In the genomic region with DNA sequence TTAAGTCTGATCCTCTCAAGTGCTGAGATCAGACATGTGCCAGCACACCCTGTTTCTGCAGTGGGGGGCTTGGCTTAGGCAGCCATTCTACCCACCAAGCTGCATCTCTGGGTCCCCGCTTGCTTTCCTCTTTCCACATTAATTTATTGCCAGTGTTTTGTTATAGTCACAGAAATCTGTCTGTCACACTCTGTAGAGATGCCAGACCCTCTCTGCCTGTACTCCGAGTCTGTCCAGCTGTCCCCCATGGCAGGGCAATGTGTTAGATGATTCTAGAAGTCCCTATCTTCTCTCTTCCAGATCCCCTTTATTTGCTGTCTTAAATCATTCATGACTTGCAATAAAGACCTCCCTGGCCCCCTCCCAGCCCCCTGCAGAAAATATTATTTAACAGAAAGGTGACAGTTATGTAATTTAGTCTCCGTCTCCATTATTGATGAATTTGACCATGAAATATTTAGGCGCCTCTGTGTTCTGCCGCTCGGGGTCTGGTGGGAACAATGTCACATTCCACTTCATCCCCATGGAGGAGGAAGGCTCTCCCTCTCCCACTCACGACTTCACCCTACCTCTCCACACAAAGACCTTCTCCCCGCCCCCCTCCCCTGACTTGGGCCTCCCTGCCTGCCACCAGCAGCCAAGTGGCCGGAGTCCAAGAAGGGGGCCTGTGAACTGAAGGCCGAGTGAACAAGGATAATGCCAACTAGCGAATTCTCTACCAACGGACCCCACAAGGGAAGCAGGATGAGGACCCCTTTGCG, we compare ENCODE assay signal across 19 mouse cellular contexts. TPM values are rescaled to one million over a fixed set of nuclear protein-coding genes. Genes with fewer than 3 reads are reported as not detected.
DNase-seq lines count a peak whose midpoint lies in the region; ATAC-seq and TF ChIP-seq lines count a peak whose summit lies in the region.
"Had no signal": no experiment of that assay in that cellular context is flagged by ENCODE, and none has a peak within 500 bp of the region (broad histone marks: within the 10 kb centered on the region; RNA-seq: fewer than 3 reads in every experiment).

No protein-coding gene starts in this region.

- no peaks in the 10 kb centered on the region for H3K36me3 ChIP-seq in heart, embryonic 13.5 days
- H3K36me3 ChIP-seq in heart, adult 2 months (ENCODE audit: control insufficient read depth, insufficient read depth, low read length) = no peaks in the 10 kb centered on the region
- H3K36me3 ChIP-seq in hindbrain, embryonic 15.5 days = no peaks in the 10 kb centered on the region
- no peaks in the 10 kb centered on the region for H3K36me3 ChIP-seq in neural tube, embryonic 14.5 days (ENCODE audit: control insufficient read depth, insufficient read depth, low read length)
- H3K36me3 ChIP-seq: lung, embryonic 15.5 days; stomach, embryonic 15.5 days had no signal

- no peak for TF ChIP-seq EP300 in heart, adult 2 months (IDR thresholded peaks at IDR 0.05; ENCODE audit: insufficient read depth, low read depth, low read length)

- 61% methylated on average over 13 of the region's 13 CpGs for WGBS in heart, embryonic 13.5 days
- 73% methylated on average over 13 of the region's 13 CpGs for WGBS in heart, adult 2 months
- 33% methylated on average over 13 of the region's 13 CpGs for WGBS in hindbrain, embryonic 15.5 days
- 32% methylated on average over 13 of the region's 13 CpGs for WGBS in neural tube, embryonic 14.5 days

- peak overlapping the region; percentile 67; the same call in 1 of the 2 replicates for H3K27ac ChIP-seq in heart, embryonic 13.5 days (replicated peaks)
- H3K27ac ChIP-seq in heart, adult 2 months = no peak overlapping the region
- peak overlapping the region; percentile 65 for H3K27ac ChIP-seq in hindbrain, embryonic 15.5 days (replicated peaks)
- H3K27ac ChIP-seq in neural tube, embryonic 14.5 days (ENCODE audit: low read depth, low read length) = peak overlapping the region; percentile 63
- H3K27ac ChIP-seq: lung, embryonic 15.5 days; stomach, embryonic 15.5 days had no signal

- no peak overlapping the region for H3K9ac ChIP-seq in heart, embryonic 13.5 days
- H3K9ac ChIP-seq in heart, adult 2 months (ENCODE audit: low read depth, low read length) = no peak overlapping the region
- no peak overlapping the region for H3K9ac ChIP-seq in hindbrain, embryonic 15.5 days
- H3K9ac ChIP-seq in neural tube, embryonic 14.5 days (replicated peaks; ENCODE audit: low read depth, low read length) = no peak overlapping the region
- H3K9ac ChIP-seq: lung, embryonic 15.5 days; stomach, embryonic 15.5 days had no signal

- no peak for DNase-seq in heart, adult 2 months
- peak; percentile 42 for DNase-seq in retina, postnatal 1 day
- no peak for DNase-seq in retina, embryonic 14.5 days (ENCODE audit: low spot score)
- DNase-seq in T-cell, adult 2 months (ENCODE audit: low spot score) = no peak
- DNase-seq in embryo, embryonic 10 days (ENCODE audit: low spot score) = no peak
- DNase-seq: cerebellum, adult 8-10 months; heart, postnatal 10 days; kidney, postnatal 14 days; layer of hippocampus, adult 9-11 months; spleen, adult 18-20 months; thymus, postnatal 14 days had no signal

- no peak overlapping the region for H3K4me2 ChIP-seq in heart, embryonic 13.5 days
- H3K4me2 ChIP-seq in hindbrain, embryonic 15.5 days = no peak overlapping the region
- H3K4me2 ChIP-seq in neural tube, embryonic 14.5 days (ENCODE audit: low read depth, low read length) = no peak overlapping the region
- H3K4me2 ChIP-seq: liver, embryonic 11.5 days; lung, embryonic 15.5 days; stomach, embryonic 15.5 days had no signal

- H3K27me3 ChIP-seq in heart, embryonic 13.5 days (replicated peaks) = no peaks in the 10 kb centered on the region
- H3K27me3 ChIP-seq in heart, adult 2 months (ENCODE audit: control insufficient read depth, insufficient read depth, low read length) = no peaks in the 10 kb centered on the region
- no peaks in the 10 kb centered on the region for H3K27me3 ChIP-seq in hindbrain, embryonic 15.5 days
- H3K27me3 ChIP-seq in neural tube, embryonic 14.5 days (ENCODE audit: control insufficient read depth, insufficient read depth, low read length) = no peaks in the 10 kb centered on the region
- H3K27me3 ChIP-seq: lung, embryonic 15.5 days; stomach, embryonic 15.5 days had no signal

- H3K4me3 ChIP-seq in heart, embryonic 13.5 days = no peak overlapping the region
- no peak overlapping the region for H3K4me3 ChIP-seq in heart, adult 2 months
- H3K4me3 ChIP-seq in hindbrain, embryonic 15.5 days = no peak overlapping the region
- H3K4me3 ChIP-seq in neural tube, embryonic 14.5 days (ENCODE audit: low read depth, low read length) = no peak overlapping the region
- H3K4me3 ChIP-seq: lung, embryonic 15.5 days; megakaryocyte, embryonic 14.5 days; stomach, embryonic 15.5 days had no signal

- TF ChIP-seq POLR2A in heart, adult 2 months (IDR thresholded peaks at IDR 0.05; ENCODE audit: insufficient read depth, low read depth, low read length) = no peak

- no peaks in the 10 kb centered on the region for H3K79me2 ChIP-seq in heart, adult 2 months (replicated peaks; ENCODE audit: control insufficient read depth, insufficient read depth, low read length)

- no peaks in the 10 kb centered on the region for H3K9me3 ChIP-seq in heart, embryonic 13.5 days
- H3K9me3 ChIP-seq in hindbrain, embryonic 15.5 days = no peaks in the 10 kb centered on the region
- no peaks in the 10 kb centered on the region for H3K9me3 ChIP-seq in neural tube, embryonic 14.5 days (ENCODE audit: control insufficient read depth, low read length)
- H3K9me3 ChIP-seq: lung, embryonic 15.5 days; stomach, embryonic 15.5 days had no signal

- intact Hi-C loops in heart, adult 2 months (cut with DNase I) = no loop called here

- no peak for ATAC-seq in heart, embryonic 13.5 days (ENCODE audit: extremely low read depth, insufficient number of reproducible peaks, low FRiP score, low TSS enrichment)
- peak; percentile 77; the same call in 1 of the 2 replicates for ATAC-seq in hindbrain, embryonic 15.5 days (ENCODE audit: low FRiP score, low read depth)
- peak; percentile 84 for ATAC-seq in neural tube, embryonic 14.5 days (ENCODE audit: low read depth)
- ATAC-seq: intestine, postnatal 0 days had no signal

- no peak for TF ChIP-seq CTCF in heart, adult 2 months (IDR thresholded peaks at IDR 0.05)

- H3K4me1 ChIP-seq in heart, embryonic 13.5 days = peaks cover 30% of the 10 kb centered on the region
- H3K4me1 ChIP-seq in heart, adult 2 months (ENCODE audit: control insufficient read depth, insufficient read depth, low read length) = no peaks in the 10 kb centered on the region
- H3K4me1 ChIP-seq in hindbrain, embryonic 15.5 days (replicated peaks) = peaks cover 29% of the 10 kb centered on the region
- peaks cover 7% of the 10 kb centered on the region; the same call in 1 of the 2 replicates for H3K4me1 ChIP-seq in neural tube, embryonic 14.5 days (ENCODE audit: control insufficient read depth, insufficient read depth, low read length)

RNA-seq across cellular contexts. Expression of gene Mdga1, which starts 50.9 kb away (rescaled TPM):
- polyA plus RNA-seq in heart, embryonic 13.5 days (2015; fragmentation: Nextera tagmentation; extraction: Ambion mirVana) = 4.4 TPM in 2 replicates
- total RNA-seq in heart, adult 2 months (2021) = 10 to 100 TPM; 13.4 to 15.4 TPM
- polyA plus RNA-seq in heart, adult 2 months (2012; rRNA removed) = 26.3 and 26.4 TPM in 2 replicates
- polyA plus RNA-seq in hindbrain, embryonic 15.5 days (2015; fragmentation: Nextera tagmentation; extraction: Ambion mirVana) = 16.6 and 18.9 TPM in 2 replicates
- 10.6 and 10.7 TPM in 2 replicates for polyA plus RNA-seq in neural tube, embryonic 14.5 days (2014; fragmentation: Nextera tagmentation; extraction: Ambion mirVana)
